Mouse (Mus musculus) forebrain, embryonic 10.5 days (tissue): ENCODE results near the gene Slco3a1. TPM values are rescaled to one million over a fixed set of nuclear protein-coding genes. Genes with fewer than 3 reads are reported as not detected.

ENCODE experiments used
- DNase-seq: peaks from one replicate; pipeline ENCODE4 v3.0.0-alpha.2; 2017; ENCODE audit warnings: low spot score; ENCODE audit errors: extremely low spot score
- H3K27ac ChIP-seq: fragments of 300-500 bp; sonication (generic); 2 replicates; pipeline ENCODE4 v1.5.1; 2016; ENCODE audit warnings: mild to moderate bottlenecking
- H3K27me3 ChIP-seq: fragments of 300-500 bp; sonication (generic); 2 replicates; pipeline ENCODE4 v1.6.1; 2016; ENCODE audit warnings: mild to moderate bottlenecking; ENCODE audit not compliant: poor library complexity, severe bottlenecking
- H3K36me3 ChIP-seq: fragments of 300-500 bp; sonication (generic); replicated peaks from 2 replicates; pipeline ENCODE4 v1.6.1; 2016; ENCODE audit warnings: mild to moderate bottlenecking, moderate library complexity
- H3K4me1 ChIP-seq: fragments of 300-500 bp; sonication (generic); 2 replicates; pipeline ENCODE4 v1.6.1; 2016
- H3K4me3 ChIP-seq: fragments of 300-500 bp; sonication (generic); 2 replicates; pipeline ENCODE4 v1.5.1; 2016; ENCODE audit warnings: mild to moderate bottlenecking, moderate library complexity
- H3K9me3 ChIP-seq: fragments of 300-500 bp; sonication (generic); 2 replicates; pipeline ENCODE4 v1.6.1; 2016; ENCODE audit warnings: mild to moderate bottlenecking, moderate library complexity
- WGBS: fragments of 180-500 bp; shearing (Covaris S2); methylation state at CpG from one replicate; pipeline ENCODE4 v1.1.7; 2016; 5-methylcytosine and 5-hydroxymethylcytosine counted together
- polyA plus RNA-seq: library from polyadenylated mRNA; unstranded; fragments of >200 nt; fragmentation: Nextera tagmentation; extraction: Ambion mirVana; gene quantifications from 2 replicates; pipeline ENCODE4 v1.2.1, GENCODE M21; 2016

Slco3a1 gene
- polyA plus RNA-seq, 1 experiment from 2014 or later, result 4.9 TPM

DNA sequence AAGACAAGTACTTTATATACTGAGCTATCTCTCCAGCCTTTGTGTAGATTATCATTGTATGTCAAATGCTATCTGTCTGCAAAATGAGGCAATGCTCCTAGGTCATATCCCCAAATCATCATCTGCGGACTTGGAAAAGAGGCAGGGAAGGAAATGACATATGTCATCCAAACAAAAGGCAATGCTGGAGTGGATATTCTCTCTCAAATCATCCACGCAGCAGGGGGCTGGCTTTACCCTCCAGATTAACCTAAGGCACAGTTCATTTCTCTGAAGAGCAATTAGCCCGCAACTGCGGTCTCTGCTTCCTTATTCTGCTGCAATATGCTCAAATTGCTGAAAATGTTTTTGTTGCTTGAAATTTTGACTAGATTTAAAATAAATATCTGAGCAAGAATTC is 92.1 kb downstream of the Slco3a1 start:
- no peak for DNase-seq
- H3K4me1 ChIP-seq, result peaks cover 15% of the 10 kb centered on the region
- no peak overlapping the region for H3K4me3 ChIP-seq
- 60% methylated on average over 4 of the region's 4 CpGs for WGBS
- H3K27ac ChIP-seq, result no peak overlapping the region
- no peaks in the 10 kb centered on the region for H3K27me3 ChIP-seq
- H3K9me3 ChIP-seq, result no peaks in the 10 kb centered on the region
- H3K36me3 ChIP-seq, result no peaks in the 10 kb centered on the region

DNA sequence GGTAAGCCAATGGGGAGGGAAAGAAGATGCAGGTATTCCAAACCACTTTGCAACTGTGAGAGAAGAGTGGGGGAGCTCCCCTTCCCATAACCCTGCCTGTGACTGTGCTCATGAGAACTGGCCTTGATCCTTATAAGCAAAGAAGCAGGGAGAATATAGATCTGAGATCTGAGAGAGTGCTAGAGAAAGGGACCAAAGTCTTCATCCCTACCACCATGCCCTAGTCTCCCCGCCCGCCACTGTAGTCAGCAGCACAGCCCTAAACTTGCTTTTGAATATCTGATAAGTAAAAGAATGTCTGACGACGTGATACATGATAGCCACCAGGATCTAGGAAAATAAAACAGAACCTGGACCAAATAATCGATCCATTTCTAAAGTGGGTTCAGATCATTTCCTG is 92.8 kb downstream of the Slco3a1 start:
- Histone ChIP-seq H3K4me1 (peaks cover 12% of the 10 kb centered on the region), H3K27ac (no peak overlapping the region), H3K27me3 (no peaks in the 10 kb centered on the region), H3K36me3 (no peaks in the 10 kb centered on the region), H3K9me3 (no peaks in the 10 kb centered on the region), H3K4me3 (no peak overlapping the region)
- no peak for DNase-seq
- 94% methylated on average over 5 of the region's 5 CpGs for WGBS

DNA sequence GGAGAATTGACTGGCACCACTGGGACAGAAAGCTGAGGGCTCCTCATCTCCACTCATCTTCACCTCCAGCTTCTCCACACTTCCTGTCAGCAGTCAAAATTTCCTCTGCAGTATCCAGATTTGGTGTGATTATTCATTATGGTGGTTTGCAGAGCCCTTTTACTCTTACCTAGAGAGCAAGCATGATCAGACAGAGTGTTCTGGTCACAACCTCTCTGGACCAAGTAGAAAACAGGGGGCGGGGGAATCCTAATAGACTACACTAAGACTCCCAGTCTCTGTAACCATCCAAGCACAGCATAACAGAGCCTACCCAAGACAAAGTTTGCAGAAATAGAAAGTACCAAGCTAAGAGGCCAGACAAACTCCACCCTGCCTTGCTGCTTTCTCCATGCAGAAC is 93.4 kb downstream of the Slco3a1 start:
- H3K9me3 ChIP-seq, result no peaks in the 10 kb centered on the region
- no peaks in the 10 kb centered on the region for H3K27me3 ChIP-seq
- no peak overlapping the region for H3K27ac ChIP-seq
- no peak overlapping the region for H3K4me3 ChIP-seq
- H3K4me1 ChIP-seq, result peaks cover 9% of the 10 kb centered on the region; the same call in 1 of the 2 replicates
- WGBS, result 95% methylated on average over 1 of the region's 1 CpGs
- no peak for DNase-seq
- no peaks in the 10 kb centered on the region for H3K36me3 ChIP-seq

DNA sequence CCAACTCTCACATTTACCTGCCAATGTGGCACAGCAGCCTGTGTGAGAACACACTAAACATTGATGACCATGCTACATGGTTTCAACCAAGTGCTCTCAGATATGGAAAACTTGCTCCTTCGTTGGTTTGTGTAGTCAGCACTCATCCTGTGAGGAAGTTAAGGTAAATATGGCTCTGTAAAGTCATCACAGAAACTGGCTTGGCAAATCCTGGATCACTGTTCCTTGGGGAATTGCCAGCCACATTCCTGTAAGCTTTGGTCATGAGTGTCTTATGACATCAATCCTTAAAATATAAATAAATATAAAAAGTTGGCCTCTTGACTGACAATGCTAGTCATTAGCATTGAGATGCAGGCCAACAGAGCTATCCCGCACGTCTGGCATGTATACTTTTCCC is 94.8 kb downstream of the Slco3a1 start:
- 90% methylated on average over 3 of the region's 3 CpGs for WGBS
- H3K4me3 ChIP-seq, result no peak overlapping the region
- no peaks in the 10 kb centered on the region for H3K36me3 ChIP-seq
- H3K27ac ChIP-seq, result no peak overlapping the region
- DNase-seq, result no peak
- peaks cover 9% of the 10 kb centered on the region; the same call in 1 of the 2 replicates for H3K4me1 ChIP-seq
- no peaks in the 10 kb centered on the region for H3K9me3 ChIP-seq
- no peaks in the 10 kb centered on the region for H3K27me3 ChIP-seq

DNA sequence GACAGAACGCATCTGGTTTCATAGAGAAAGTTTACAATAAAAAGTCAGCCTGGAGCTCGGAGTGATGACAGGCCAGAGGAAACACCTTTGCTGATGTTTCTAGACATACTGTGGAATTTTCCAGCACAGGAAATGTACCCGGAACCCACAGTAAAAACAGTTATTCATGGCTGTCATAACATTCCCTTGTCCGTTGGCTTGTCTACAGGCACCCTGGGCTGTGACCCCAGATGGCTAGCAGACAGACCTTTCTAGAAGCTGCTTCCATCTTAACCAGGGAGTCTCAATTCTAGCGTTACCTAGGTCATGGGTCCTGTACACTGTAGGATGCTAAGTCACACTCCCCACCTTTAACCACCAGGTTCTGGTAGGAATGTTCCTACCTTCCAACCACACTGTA is 95.3 kb downstream of the Slco3a1 start:
- DNase-seq, result no peak
- no peaks in the 10 kb centered on the region for H3K27me3 ChIP-seq
- H3K27ac ChIP-seq, result no peak overlapping the region; the same call in 1 of the 2 replicates
- H3K4me1 ChIP-seq, result peaks cover 12% of the 10 kb centered on the region
- WGBS, result 87% methylated on average over 5 of the region's 5 CpGs
- H3K36me3 ChIP-seq, result no peaks in the 10 kb centered on the region
- H3K9me3 ChIP-seq, result no peaks in the 10 kb centered on the region
- no peak overlapping the region for H3K4me3 ChIP-seq

DNA sequence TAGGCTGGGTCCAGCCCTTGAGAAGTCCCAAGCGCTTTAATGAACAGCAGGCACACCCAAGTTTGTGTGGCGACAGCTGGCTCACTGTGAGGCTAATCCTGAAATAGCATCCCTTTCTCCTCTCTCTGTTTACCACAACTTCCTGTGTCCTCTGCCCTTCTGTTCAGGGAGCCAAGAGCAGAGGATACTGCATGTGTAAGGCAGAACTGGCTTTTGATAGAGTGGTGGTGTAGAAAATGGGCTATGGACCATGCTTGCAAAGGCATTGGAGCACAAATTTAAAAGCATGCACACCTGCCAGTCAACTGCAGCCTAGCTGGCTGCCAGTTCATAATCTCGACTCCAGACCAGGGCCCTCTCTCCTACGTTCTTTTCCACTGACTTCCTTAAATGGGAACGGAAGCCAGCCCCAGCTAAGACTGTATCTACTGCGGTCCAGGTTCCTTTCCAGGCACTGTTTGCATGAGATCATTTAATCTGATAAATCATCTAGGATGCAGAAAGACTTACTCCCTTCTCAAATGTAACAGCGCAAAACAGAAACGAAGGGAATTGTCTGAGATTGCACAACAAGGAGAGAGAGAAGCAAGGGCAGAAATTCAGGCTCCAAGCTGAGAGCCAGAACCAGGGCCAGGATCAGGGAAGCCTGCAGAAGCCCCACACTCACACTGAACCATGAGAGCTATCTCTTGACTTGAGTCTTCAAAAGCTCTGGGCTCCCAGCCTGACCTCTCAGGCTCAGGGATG is 95.9 kb downstream of the Slco3a1 start:
- Histone ChIP-seq H3K9me3 (no peaks in the 10 kb centered on the region), H3K27me3 (no peaks in the 10 kb centered on the region), H3K27ac (peak overlapping the region; percentile 25; the same call in 1 of the 2 replicates), H3K4me3 (no peak overlapping the region), H3K36me3 (no peaks in the 10 kb centered on the region), H3K4me1 (peaks cover 15% of the 10 kb centered on the region)
- 83% methylated on average over 8 of the region's 8 CpGs for WGBS
- DNase-seq, result no peak

DNA sequence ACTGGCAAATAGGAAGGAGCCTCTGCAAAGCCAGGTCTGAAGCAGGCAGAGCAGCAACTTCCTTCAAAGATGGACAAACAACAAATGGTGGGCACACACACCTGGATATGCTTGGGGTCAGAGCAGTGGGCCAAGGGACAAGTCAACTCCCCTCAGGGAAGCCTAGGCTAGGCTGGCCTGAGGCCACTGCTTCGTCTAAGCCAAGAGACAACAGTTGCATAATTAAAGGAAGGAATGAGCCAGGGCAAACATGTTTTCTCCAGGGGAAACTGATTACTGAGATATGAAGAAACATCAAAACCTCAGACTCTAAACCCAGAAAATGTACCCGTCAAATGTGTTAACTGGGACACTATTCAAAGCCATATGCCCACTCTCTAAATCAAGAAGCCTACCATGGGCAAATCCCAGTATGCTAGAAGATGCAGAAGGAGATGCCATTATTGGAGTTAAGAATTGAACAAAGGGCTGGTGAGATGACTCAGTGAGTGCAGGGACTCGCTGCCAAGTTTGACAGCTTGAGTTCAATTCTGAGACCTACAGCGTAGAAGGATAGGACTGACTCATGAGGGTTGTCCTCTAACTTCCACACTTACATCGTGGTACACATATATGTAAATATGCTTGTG is 97.1 kb downstream of the Slco3a1 start:
- Histone ChIP-seq H3K27ac (no peak overlapping the region), H3K4me3 (no peak overlapping the region), H3K9me3 (no peaks in the 10 kb centered on the region), H3K36me3 (no peaks in the 10 kb centered on the region), H3K27me3 (no peaks in the 10 kb centered on the region), H3K4me1 (peaks cover 14% of the 10 kb centered on the region)
- 88% methylated on average over 5 of the region's 5 CpGs for WGBS
- no peak for DNase-seq

DNA sequence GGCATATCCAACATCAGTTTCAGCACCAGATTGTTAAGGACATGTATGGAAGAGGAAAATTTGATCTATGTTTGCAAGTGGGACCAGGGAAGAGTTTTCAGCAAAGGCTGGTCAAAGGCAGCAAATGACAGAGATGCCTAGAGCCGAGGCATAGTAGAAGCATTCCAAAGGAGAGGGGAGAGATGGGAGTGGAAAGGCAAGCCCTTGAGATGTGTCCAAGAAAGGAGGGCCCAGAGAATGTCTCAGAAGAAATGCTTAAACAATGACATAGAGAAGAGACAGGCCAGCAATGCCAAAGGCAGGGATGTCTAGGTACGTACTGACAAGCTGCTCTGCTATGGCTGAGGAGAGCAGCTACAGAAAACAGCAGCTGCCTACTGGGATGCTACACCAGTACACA is 97.8 kb downstream of the Slco3a1 start:
- no peak overlapping the region for H3K4me3 ChIP-seq
- H3K36me3 ChIP-seq, result no peaks in the 10 kb centered on the region
- H3K27me3 ChIP-seq, result no peaks in the 10 kb centered on the region
- 93% methylated on average over 2 of the region's 2 CpGs for WGBS
- DNase-seq, result no peak
- peaks cover 9% of the 10 kb centered on the region for H3K4me1 ChIP-seq
- H3K9me3 ChIP-seq, result no peaks in the 10 kb centered on the region
- H3K27ac ChIP-seq, result no peak overlapping the region

DNA sequence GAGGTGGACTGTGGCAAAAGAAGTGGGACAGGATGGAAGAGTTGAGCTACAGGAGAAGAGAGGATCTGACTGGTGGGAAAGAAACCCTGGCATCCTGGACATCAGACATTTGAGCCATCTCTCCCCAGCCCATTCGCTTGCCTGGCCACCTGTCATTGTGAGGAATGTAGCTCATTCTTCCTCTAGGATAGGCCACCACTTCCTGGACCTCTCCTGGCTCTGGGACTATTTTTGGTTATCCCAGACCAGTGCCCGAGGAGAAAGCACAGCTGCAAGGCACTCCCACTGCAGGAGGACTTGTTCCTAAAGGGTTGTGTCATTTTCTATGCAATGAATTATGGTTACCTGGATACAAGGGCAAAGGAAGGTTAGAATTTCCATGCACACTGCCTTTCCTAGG is 103.5 kb downstream of the Slco3a1 start:
- peaks cover 20% of the 10 kb centered on the region for H3K4me1 ChIP-seq
- H3K9me3 ChIP-seq, result no peaks in the 10 kb centered on the region
- H3K36me3 ChIP-seq, result no peaks in the 10 kb centered on the region
- DNase-seq, result no peak
- 73% methylated on average over 2 of the region's 2 CpGs for WGBS
- H3K27me3 ChIP-seq, result no peaks in the 10 kb centered on the region
- H3K4me3 ChIP-seq, result no peak overlapping the region
- no peak overlapping the region for H3K27ac ChIP-seq

DNA sequence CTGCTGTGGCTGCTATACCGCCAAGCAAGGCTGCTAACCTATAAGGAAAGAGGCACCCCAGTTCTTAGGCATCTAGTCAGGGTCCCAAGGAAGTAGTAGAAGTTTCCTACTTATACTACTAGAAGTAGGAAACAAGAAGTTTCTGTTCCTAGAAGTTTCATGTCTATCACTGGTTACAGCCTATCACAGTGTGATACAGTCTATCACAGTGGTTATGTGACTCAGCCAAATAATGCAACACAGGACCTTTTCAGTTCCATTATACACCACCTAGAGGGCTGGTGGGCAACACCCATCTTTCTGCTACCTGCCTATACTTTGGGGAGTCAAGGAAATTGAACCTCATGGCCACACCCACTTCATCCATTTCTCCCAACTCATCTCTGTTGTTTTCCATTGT is 104.8 kb downstream of the Slco3a1 start:
- no peaks in the 10 kb centered on the region for H3K27me3 ChIP-seq

DNA sequence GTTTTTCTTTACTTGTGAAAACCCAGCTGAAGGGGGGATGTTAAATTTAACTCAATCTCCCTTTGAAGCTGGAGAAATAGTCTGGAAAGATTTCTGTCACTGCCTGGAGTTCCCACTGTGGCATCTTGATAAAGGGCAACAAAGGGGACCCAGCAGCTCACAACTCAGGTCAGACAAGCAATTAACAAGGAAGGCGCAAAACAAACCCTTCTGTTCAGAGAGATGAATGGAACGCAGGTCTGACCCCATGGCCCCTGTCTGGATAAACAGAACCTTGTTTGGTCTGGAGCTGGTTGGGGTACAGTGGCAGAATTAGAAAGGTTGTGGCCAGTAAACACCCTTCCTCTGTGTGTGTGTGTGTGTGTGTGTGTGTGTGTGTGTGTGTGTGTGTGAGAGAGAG is 106.8 kb downstream of the Slco3a1 start:
- H3K9me3 ChIP-seq, result no peaks in the 10 kb centered on the region
- H3K36me3 ChIP-seq, result no peaks in the 10 kb centered on the region
- H3K4me3 ChIP-seq, result no peak overlapping the region
- peaks cover 13% of the 10 kb centered on the region for H3K4me1 ChIP-seq
- DNase-seq, result peak; percentile 31
- 0% methylated on average over 2 of the region's 2 CpGs for WGBS
- H3K27me3 ChIP-seq, result no peaks in the 10 kb centered on the region
- 0 out of 2 replicates have a peak overlapping the region, but pooled peaks have one; percentile 26 for H3K27ac ChIP-seq

More for the DNA sequence above, 104.8 kb downstream of the Slco3a1 start:
- Histone ChIP-seq H3K4me1 (peaks cover 20% of the 10 kb centered on the region), H3K9me3 (no peaks in the 10 kb centered on the region), H3K4me3 (no peak overlapping the region), H3K27ac (no peak overlapping the region), H3K36me3 (no peaks in the 10 kb centered on the region)
- DNase-seq, result no peak
- WGBS, result 97% methylated on average over 1 of the region's 1 CpGs

DNA sequence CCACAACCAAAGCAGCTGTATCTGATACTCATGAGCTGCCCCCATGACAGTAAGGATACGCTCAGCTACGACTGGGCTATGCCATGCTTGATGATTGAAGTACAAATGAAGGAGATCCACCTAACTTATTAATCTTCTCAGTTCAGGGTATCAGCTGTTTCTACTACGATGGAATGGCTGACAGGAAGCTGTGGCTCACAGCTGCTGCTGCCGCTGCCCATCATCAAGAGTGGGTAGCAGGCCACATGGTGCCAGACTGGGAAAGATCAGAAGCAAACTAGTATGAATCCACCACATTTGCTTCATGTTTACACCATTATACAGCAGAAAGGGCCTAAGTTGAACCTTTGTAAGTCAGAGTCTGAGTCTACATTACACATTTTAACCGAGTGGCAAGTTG is 109.4 kb downstream of the Slco3a1 start:
- Histone ChIP-seq H3K27me3 (no peaks in the 10 kb centered on the region), H3K9me3 (no peaks in the 10 kb centered on the region), H3K27ac (no peak overlapping the region), H3K4me3 (no peak overlapping the region), H3K36me3 (no peaks in the 10 kb centered on the region), H3K4me1 (peaks cover 13% of the 10 kb centered on the region)
- 95% methylated on average over 5 of the region's 5 CpGs for WGBS
- no peak for DNase-seq

DNA sequence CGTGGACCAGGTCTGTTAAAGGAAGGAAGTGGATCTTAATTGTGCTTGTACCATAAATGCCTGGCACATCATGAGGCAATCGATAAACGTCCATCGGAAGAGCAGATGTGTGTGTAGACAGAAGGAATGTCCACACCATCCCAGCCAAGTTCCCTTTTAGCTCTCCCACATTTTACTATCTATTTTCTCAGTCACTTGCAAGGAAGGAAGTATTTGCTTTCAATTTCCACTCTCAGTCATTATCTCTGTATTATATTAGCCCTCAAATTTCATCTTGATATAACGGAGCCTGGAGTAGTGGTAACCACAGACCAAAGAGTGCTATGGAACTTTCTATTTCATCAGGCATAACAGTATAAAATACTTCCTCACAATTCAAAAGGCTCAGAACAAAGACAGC is 112.2 kb downstream of the Slco3a1 start:
- DNase-seq, result no peak
- WGBS, result 89% methylated on average over 5 of the region's 5 CpGs
- Histone ChIP-seq H3K27ac (no peak overlapping the region), H3K4me1 (peaks cover 6% of the 10 kb centered on the region; the same call in 1 of the 2 replicates), H3K4me3 (no peak overlapping the region), H3K27me3 (no peaks in the 10 kb centered on the region), H3K36me3 (no peaks in the 10 kb centered on the region), H3K9me3 (no peaks in the 10 kb centered on the region)
